Mouse (Mus musculus) midbrain, embryonic 16.5 days (tissue): ENCODE measurements around the gene Galnt4. TPM values are rescaled to one million over a fixed set of nuclear protein-coding genes. Genes with fewer than 3 reads are reported as not detected.

Source experiments
- ATAC-seq: fragments of 200-750 bp; cut with Nextera tagmentation; 2 replicates; pipeline ENCODE4 v1.8.0; 2017; ENCODE audit warnings: moderate TSS enrichment
- H3K27ac ChIP-seq: fragments of 300-500 bp; sonication (generic); 2 replicates; pipeline ENCODE4 v1.5.1; 2014; ENCODE audit warnings: mild to moderate bottlenecking, low read length, mixed read lengths
- H3K27me3 ChIP-seq: fragments of 300-500 bp; sonication (generic); 2 replicates; pipeline ENCODE4 v1.6.1; 2014; ENCODE audit warnings: low read depth, low read length, mixed read lengths; ENCODE audit not compliant: control insufficient read depth, insufficient read depth
- H3K36me3 ChIP-seq: fragments of 300-500 bp; sonication (generic); 2 replicates; pipeline ENCODE4 v1.6.1; 2014; ENCODE audit warnings: mild to moderate bottlenecking, low read length, moderate library complexity, mixed read lengths; ENCODE audit not compliant: control insufficient read depth, insufficient read depth
- H3K4me1 ChIP-seq: fragments of 300-500 bp; sonication (generic); 2 replicates; pipeline ENCODE4 v1.6.1; 2014; ENCODE audit warnings: mild to moderate bottlenecking, low read length, mixed read lengths; ENCODE audit not compliant: control insufficient read depth, insufficient read depth
- H3K4me2 ChIP-seq: fragments of 300-500 bp; sonication (generic); 2 replicates; pipeline ENCODE4 v1.6.1; 2014; ENCODE audit warnings: mild to moderate bottlenecking, low read length, mixed read lengths
- H3K4me3 ChIP-seq: fragments of 300-500 bp; sonication (generic); 2 replicates; pipeline ENCODE4 v1.5.1; 2014; ENCODE audit warnings: low read depth, mild to moderate bottlenecking, low read length, moderate library complexity, mixed read lengths
- H3K9ac ChIP-seq: fragments of 300-500 bp; sonication (generic); 2 replicates; pipeline ENCODE4 v1.6.1; 2014; ENCODE audit warnings: low read depth, low read length, mixed read lengths
- H3K9me3 ChIP-seq: fragments of 300-500 bp; sonication (generic); replicated peaks from 2 replicates; pipeline ENCODE4 v1.6.1; 2014; ENCODE audit warnings: mild to moderate bottlenecking, low read length, mixed read lengths; ENCODE audit not compliant: control insufficient read depth, poor library complexity, severe bottlenecking
- WGBS: fragments of 180-500 bp; shearing (Covaris S2); extraction: QIAGEN DNeasy Blood & Tissue Kit; methylation state at CpG from one replicate; pipeline ENCODE4 v1.1.7; 2014; 5-methylcytosine and 5-hydroxymethylcytosine counted together
- polyA plus RNA-seq: library from polyadenylated mRNA; unstranded; fragments of >200 nt; fragmentation: Nextera tagmentation; extraction: Ambion mirVana; gene quantifications from 2 replicates; pipeline ENCODE4 v1.2.1, GENCODE M21; 2015

Gene Galnt4
- polyA plus RNA-seq, 1 experiment from 2014 or later, result 2.6 TPM

DNA sequence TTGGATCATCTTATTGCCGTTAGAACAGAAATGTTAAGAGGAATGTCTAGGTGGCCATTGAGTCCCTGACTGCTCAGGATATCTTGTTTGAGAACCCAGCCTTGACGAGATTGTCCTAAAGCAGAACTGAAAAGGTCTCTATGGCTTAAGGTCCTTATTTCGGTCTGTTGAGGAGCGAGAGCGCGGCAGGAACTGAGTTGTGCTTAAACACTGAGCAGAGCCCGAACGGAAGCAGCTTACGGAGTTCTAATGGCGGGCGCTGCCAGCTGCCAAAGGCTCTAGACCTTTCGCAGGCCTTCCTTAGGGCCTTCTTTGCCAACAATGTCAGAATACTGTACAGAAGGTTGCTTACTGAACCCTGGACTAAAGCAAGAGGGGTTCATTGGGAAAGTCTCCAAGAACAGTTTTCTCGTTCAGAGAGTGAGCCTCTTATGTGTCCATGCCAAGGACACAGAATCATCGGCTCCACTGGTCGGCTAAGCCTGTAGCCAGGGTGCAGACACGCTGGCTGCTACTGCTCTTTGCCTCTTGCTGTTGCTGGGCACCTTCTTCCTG, 25.4 kb downstream of the Galnt4 start:
- H3K9ac ChIP-seq, result no peak overlapping the region
- no peak overlapping the region for H3K4me2 ChIP-seq
- 92% methylated on average over 16 of the region's 16 CpGs for WGBS
- no peak for ATAC-seq
- no peaks in the 10 kb centered on the region for H3K27me3 ChIP-seq
- no peaks in the 10 kb centered on the region for H3K9me3 ChIP-seq
- H3K4me3 ChIP-seq, result no peak overlapping the region
- no peaks in the 10 kb centered on the region for H3K36me3 ChIP-seq
- no peak overlapping the region for H3K27ac ChIP-seq
- H3K4me1 ChIP-seq, result 0 out of 2 replicates have a peak, but pooled peaks cover 4% of the 10 kb centered on the region

GRCm38 (mm10) chr10:99136337-99136736, 28.4 kb downstream of the Galnt4 start:
- H3K36me3 ChIP-seq, result no peaks in the 10 kb centered on the region
- no peak overlapping the region for H3K4me2 ChIP-seq
- no peak overlapping the region for H3K9ac ChIP-seq
- no peaks in the 10 kb centered on the region for H3K9me3 ChIP-seq
- H3K27me3 ChIP-seq, result no peaks in the 10 kb centered on the region
- H3K4me3 ChIP-seq, result no peak overlapping the region
- ATAC-seq, result no peak
- H3K27ac ChIP-seq, result no peak overlapping the region
- 57% methylated on average over 5 of the region's 5 CpGs for WGBS
- H3K4me1 ChIP-seq, result 0 out of 2 replicates have a peak, but pooled peaks cover 2% of the 10 kb centered on the region

DNA sequence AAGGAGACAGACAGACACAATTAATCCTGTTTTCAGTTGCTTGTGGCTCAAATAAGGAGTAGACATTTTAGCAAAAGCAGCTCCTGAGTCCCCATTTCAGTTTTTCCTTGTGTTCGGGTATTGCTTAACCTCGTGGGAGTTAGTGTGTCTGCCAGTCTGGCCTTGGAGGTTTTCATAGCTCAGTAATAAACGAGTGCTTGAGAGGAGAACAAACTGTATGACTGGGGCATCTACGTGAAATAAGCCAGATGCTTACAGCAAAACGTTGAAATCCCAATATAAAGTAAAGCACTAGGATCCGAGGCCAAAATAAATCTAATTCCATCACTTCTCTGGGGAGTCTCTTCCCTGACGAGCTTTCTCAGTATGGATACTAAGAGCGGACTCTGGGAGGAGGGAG, 37.7 kb downstream of the Galnt4 start:
- H3K9me3 ChIP-seq, result no peaks in the 10 kb centered on the region
- no peak overlapping the region for H3K9ac ChIP-seq
- H3K27ac ChIP-seq, result no peak overlapping the region
- H3K27me3 ChIP-seq, result no peaks in the 10 kb centered on the region
- ATAC-seq, result no peak
- WGBS, result 88% methylated on average over 8 of the region's 8 CpGs
- no peak overlapping the region for H3K4me3 ChIP-seq
- H3K4me1 ChIP-seq, result no peaks in the 10 kb centered on the region
- no peaks in the 10 kb centered on the region; the same call in 1 of the 2 replicates for H3K36me3 ChIP-seq
- H3K4me2 ChIP-seq, result no peak overlapping the region

- Histone ChIP-seq H3K9ac (no peak overlapping the region), H3K4me2 (no peak overlapping the region), H3K27me3 (no peaks in the 10 kb centered on the region), H3K4me1 (no peaks in the 10 kb centered on the region), H3K27ac (no peak overlapping the region), H3K9me3 (no peaks in the 10 kb centered on the region), H3K36me3 (no peaks in the 10 kb centered on the region; the same call in 1 of the 2 replicates), H3K4me3 (no peak overlapping the region)
- 97% methylated on average over 8 of the region's 8 CpGs for WGBS
- no peak for ATAC-seq
Measured at GRCm38 (mm10) chr10:99146596-99146995, 38.6 kb downstream of the Galnt4 start.

GRCm38 (mm10) chr10:99150016-99150415, 42.1 kb downstream of the Galnt4 start:
- no peak overlapping the region for H3K4me2 ChIP-seq
- H3K36me3 ChIP-seq, result no peaks in the 10 kb centered on the region; the same call in 1 of the 2 replicates
- no peak overlapping the region for H3K9ac ChIP-seq
- no peaks in the 10 kb centered on the region for H3K9me3 ChIP-seq
- no peak overlapping the region for H3K27ac ChIP-seq
- H3K27me3 ChIP-seq, result no peaks in the 10 kb centered on the region
- no peaks in the 10 kb centered on the region for H3K4me1 ChIP-seq
- no peak overlapping the region for H3K4me3 ChIP-seq
- WGBS, result 95% methylated on average over 6 of the region's 6 CpGs
- no peak for ATAC-seq

- no peaks in the 10 kb centered on the region for H3K4me1 ChIP-seq
- H3K27ac ChIP-seq, result no peak overlapping the region
- H3K27me3 ChIP-seq, result no peaks in the 10 kb centered on the region
- no peak overlapping the region for H3K9ac ChIP-seq
- H3K36me3 ChIP-seq, result no peaks in the 10 kb centered on the region
- H3K9me3 ChIP-seq, result no peaks in the 10 kb centered on the region
- 95% methylated on average over 1 of the region's 1 CpGs for WGBS
- ATAC-seq, result no peak
- H3K4me3 ChIP-seq, result no peak overlapping the region
- H3K4me2 ChIP-seq, result no peak overlapping the region
Measured at GRCm38 (mm10) chr10:99151580-99151979, 43.6 kb downstream of the Galnt4 start.

GRCm38 (mm10) chr10:99152063-99152462, 44.1 kb downstream of the Galnt4 start:
- H3K4me3 ChIP-seq, result no peak overlapping the region

GRCm38 (mm10) chr10:99154635-99155034, 46.7 kb downstream of the Galnt4 start:
- WGBS, result 92% methylated on average over 8 of the region's 8 CpGs
- Histone ChIP-seq H3K27me3 (no peaks in the 10 kb centered on the region), H3K4me2 (no peak overlapping the region), H3K27ac (no peak overlapping the region), H3K4me1 (no peaks in the 10 kb centered on the region), H3K4me3 (no peak overlapping the region), H3K36me3 (no peaks in the 10 kb centered on the region), H3K9me3 (no peaks in the 10 kb centered on the region), H3K9ac (no peak overlapping the region)
- no peak for ATAC-seq

More at GRCm38 (mm10) chr10:99152063-99152462, 44.1 kb downstream of the Galnt4 start:
- no peaks in the 10 kb centered on the region for H3K9me3 ChIP-seq
- H3K27ac ChIP-seq, result no peak overlapping the region
- no peak for ATAC-seq
- no peak overlapping the region for H3K9ac ChIP-seq
- 93% methylated on average over 6 of the region's 6 CpGs for WGBS
- no peaks in the 10 kb centered on the region for H3K4me1 ChIP-seq
- H3K27me3 ChIP-seq, result no peaks in the 10 kb centered on the region
- no peak overlapping the region for H3K4me2 ChIP-seq
- no peaks in the 10 kb centered on the region for H3K36me3 ChIP-seq

DNA sequence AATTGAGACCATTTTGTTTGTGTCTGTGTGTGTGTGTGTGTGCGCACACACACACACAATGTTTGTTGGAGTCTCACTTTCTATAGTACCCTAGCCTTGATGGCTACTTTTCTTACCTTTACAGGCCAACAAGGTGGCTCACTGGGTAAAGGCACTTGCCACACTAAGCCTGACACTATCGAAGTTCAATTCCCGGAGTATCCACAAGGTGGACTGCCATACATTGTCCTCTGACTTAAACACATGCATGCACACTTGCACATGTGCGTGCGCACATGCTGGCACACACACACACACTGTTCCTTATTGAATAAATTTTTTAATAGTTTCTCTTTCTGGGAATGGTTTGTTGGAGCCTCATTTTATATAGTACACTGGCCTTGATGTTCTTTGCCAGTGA, 48.8 kb downstream of the Galnt4 start:
- Histone ChIP-seq H3K4me2 (no peak overlapping the region), H3K36me3 (no peaks in the 10 kb centered on the region), H3K4me3 (no peak overlapping the region), H3K27me3 (no peaks in the 10 kb centered on the region), H3K9me3 (no peaks in the 10 kb centered on the region), H3K9ac (no peak overlapping the region), H3K27ac (no peak overlapping the region), H3K4me1 (no peaks in the 10 kb centered on the region)
- WGBS, result 91% methylated on average over 5 of the region's 5 CpGs
- ATAC-seq, result no peak
